Mouse (Mus musculus) liver, postnatal 0 days (tissue): ENCODE measurements around the gene Cyb561. TPM values are rescaled to one million over a fixed set of nuclear protein-coding genes. Genes with fewer than 3 reads are reported as not detected.

Source experiments
- ATAC-seq: fragments of 200-750 bp; cut with Nextera tagmentation; 2 replicates; pipeline ENCODE4 v1.8.0; 2017; ENCODE audit warnings: mild to moderate bottlenecking, moderate library complexity
- DNase-seq: peaks from one replicate; pipeline ENCODE4 v3.0.0-alpha.2; 2016
- H3K27ac ChIP-seq: fragments of 300-500 bp; sonication (generic); 2 replicates; pipeline ENCODE4 v1.5.1; 2014; ENCODE audit warnings: antibody characterized with exemption, moderate library complexity, mild to moderate bottlenecking, low read depth
- H3K27me3 ChIP-seq: fragments of 300-500 bp; sonication (generic); 2 replicates; pipeline ENCODE4 v1.6.1; 2014; ENCODE audit warnings: low read length, control low read depth, mixed read lengths; ENCODE audit not compliant: insufficient read depth
- H3K36me3 ChIP-seq: fragments of 300-500 bp; sonication (generic); replicated peaks from 2 replicates; pipeline ENCODE4 v1.6.1; 2014; ENCODE audit warnings: mild to moderate bottlenecking, control low read depth, low read length, moderate library complexity, mixed read lengths; ENCODE audit not compliant: insufficient read depth
- H3K4me1 ChIP-seq: fragments of 300-500 bp; sonication (generic); 2 replicates; pipeline ENCODE4 v1.6.1; 2014; ENCODE audit warnings: antibody characterized with exemption, mild to moderate bottlenecking, control low read depth; ENCODE audit not compliant: insufficient read depth
- H3K4me2 ChIP-seq: fragments of 300-500 bp; sonication (generic); 2 replicates; pipeline ENCODE4 v1.6.1; 2014; ENCODE audit warnings: low read depth, mild to moderate bottlenecking, low read length, moderate library complexity, mixed read lengths
- H3K4me3 ChIP-seq: fragments of 300-500 bp; sonication (generic); 2 replicates; pipeline ENCODE4 v1.5.1; 2014; ENCODE audit warnings: low read depth, low read length
- H3K9ac ChIP-seq: fragments of 300-500 bp; sonication (generic); replicated peaks from 2 replicates; pipeline ENCODE4 v1.6.1; 2014; ENCODE audit warnings: mild to moderate bottlenecking, moderate library complexity
- H3K9me3 ChIP-seq: fragments of 300-500 bp; sonication (generic); 2 replicates; pipeline ENCODE4 v1.6.1; 2016; ENCODE audit warnings: mild to moderate bottlenecking, control low read depth, low read length, mixed read lengths
- CTCF ChIP-seq: sonication (generic); IDR thresholded peaks from 2 replicates; pipeline ENCODE4 v1.5.1; 2016; ENCODE audit warnings: antibody characterized with exemption, low read depth
- EP300 ChIP-seq: IDR thresholded peaks from 2 replicates; pipeline ENCODE4 v1.6.1; 2016; ENCODE audit warnings: antibody characterized with exemption, low read depth, mild to moderate bottlenecking
- WGBS: fragments of 180-500 bp; shearing (Covaris S2); extraction: QIAGEN DNeasy Blood & Tissue Kit; methylation state at CpG from one replicate; pipeline ENCODE4 v1.1.7; 2014; ENCODE audit not compliant: insufficient replicate concordance; 5-methylcytosine and 5-hydroxymethylcytosine counted together
- polyA plus RNA-seq: library from polyadenylated mRNA; unstranded; fragments of >200 nt; fragmentation: Nextera tagmentation; extraction: Ambion mirVana; gene quantifications from 2 replicates; pipeline ENCODE4 v1.2.1, GENCODE M21; 2015

The Cyb561 gene
- polyA plus RNA-seq, 1 experiment from 2014 or later, result 0.96 TPM

DNA sequence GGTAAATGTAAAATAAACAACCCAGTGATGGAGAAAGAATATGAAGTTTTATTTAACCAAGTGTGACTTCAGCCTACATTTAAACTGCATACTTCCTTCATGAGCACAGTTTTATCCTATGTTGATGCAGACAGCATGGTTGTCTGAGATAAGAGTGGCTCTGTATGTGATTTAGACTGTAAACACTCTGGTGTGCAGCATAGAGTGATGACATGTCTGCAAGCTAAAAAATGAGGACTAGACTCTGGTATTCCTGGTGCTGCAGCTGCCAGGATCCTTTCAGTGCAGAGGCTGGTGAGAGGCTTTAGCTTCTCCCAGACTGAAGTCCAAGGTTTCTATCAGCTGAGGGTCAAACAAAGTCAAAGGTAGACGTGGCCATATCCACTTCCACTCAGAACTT, 65.9 kb downstream of the Cyb561 start:
- DNase-seq, result no peak
- 69% methylated on average over 1 of the region's 1 CpGs for WGBS
- Histone ChIP-seq H3K36me3 (no peaks in the 10 kb centered on the region), H3K27me3 (no peaks in the 10 kb centered on the region), H3K4me3 (no peak overlapping the region), H3K9me3 (no peaks in the 10 kb centered on the region), H3K9ac (no peak overlapping the region), H3K4me1 (no peaks in the 10 kb centered on the region), H3K27ac (no peak overlapping the region), H3K4me2 (no peak overlapping the region)
- no peak for ATAC-seq
- TF ChIP-seq EP300 (no peak), CTCF (no peak)

DNA sequence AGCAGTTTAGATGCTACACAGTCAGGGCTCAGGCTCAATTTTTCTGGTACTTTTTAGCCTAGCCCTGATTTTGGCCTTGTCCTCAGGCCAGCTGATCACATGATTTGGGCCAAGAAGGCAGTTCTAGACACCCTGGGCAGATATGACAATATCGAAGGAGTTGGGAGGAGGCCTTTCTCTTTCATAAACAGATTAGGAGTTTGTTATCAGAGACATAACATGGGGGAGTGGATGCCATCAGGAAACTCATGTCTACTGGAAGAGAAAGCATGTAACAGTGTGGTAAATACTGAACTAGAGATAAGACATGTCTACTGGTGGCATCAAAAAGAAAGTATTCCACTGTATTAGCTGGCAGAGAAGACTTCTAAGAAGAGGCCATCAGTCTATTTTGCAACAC, 67.6 kb downstream of the Cyb561 start:
- Histone ChIP-seq H3K9ac (no peak overlapping the region), H3K4me3 (no peak overlapping the region), H3K9me3 (no peaks in the 10 kb centered on the region), H3K27ac (no peak overlapping the region), H3K4me2 (no peak overlapping the region), H3K4me1 (no peaks in the 10 kb centered on the region), H3K27me3 (no peaks in the 10 kb centered on the region), H3K36me3 (no peaks in the 10 kb centered on the region)
- ATAC-seq, result no peak
- WGBS, result 62% methylated on average over 1 of the region's 1 CpGs
- TF ChIP-seq EP300, result no peak
- TF ChIP-seq CTCF, result no peak
- no peak for DNase-seq

Other genes with a start within 250 kb of the Cyb561 start
- gene Ace, start 14.6 kb upstream of the Cyb561 start, polyA plus RNA-seq, result 0.07 and 0.09 TPM in 2 replicates
- not detected in 2 replicates for gene Ace3, start 41.3 kb upstream of the Cyb561 start, polyA plus RNA-seq
- gene Kcnh6, start 54.8 kb upstream of the Cyb561 start, polyA plus RNA-seq, result 0.02 TPM in 1 of 2 replicates, not detected in the other
- gene Dcaf7, start 83.5 kb upstream of the Cyb561 start, polyA plus RNA-seq, result 18.6 and 20.6 TPM in 2 replicates
- gene Taco1, start 112.7 kb upstream of the Cyb561 start, polyA plus RNA-seq, result 5.5 and 5.6 TPM in 2 replicates
- 4.6 and 4.7 TPM in 2 replicates for gene Map3k3, start 131.3 kb upstream of the Cyb561 start, polyA plus RNA-seq
- not detected in 2 replicates for gene Gm10840, start 207.5 kb upstream of the Cyb561 start, polyA plus RNA-seq
- 77.5 and 77.7 TPM in 2 replicates for gene Limd2, start 207.5 kb upstream of the Cyb561 start, polyA plus RNA-seq
- 4.6 and 4.9 TPM in 2 replicates for gene Strada, start 248.8 kb upstream of the Cyb561 start, polyA plus RNA-seq